ENCODE assay signal across 9 mouse cellular contexts in the genomic region with DNA sequence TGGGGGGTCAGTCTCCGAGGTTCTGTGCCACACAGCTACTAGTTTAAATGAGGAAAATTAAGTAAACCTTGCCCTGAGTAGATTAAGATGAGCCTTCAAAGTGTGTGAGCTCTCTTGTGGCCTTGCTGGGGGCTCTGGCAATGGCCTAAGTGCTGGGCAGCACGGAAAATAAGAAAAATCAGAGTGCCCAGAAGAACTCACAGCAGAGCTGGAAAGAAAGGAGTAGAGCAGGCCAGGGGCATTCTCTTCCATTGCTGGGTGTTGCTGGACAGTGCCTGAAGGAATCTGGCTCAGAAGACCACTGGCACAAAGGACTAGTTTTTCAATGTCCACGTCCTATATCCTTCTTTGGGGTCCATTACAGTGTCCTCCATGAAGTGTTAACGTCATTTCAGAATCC. TPM values are rescaled to one million over a fixed set of nuclear protein-coding genes. Genes with fewer than 3 reads are reported as not detected.
DNase-seq lines count a peak whose midpoint lies in the region; ATAC-seq and TF ChIP-seq lines count a peak whose summit lies in the region.
"Had no signal": no experiment of that assay in that cellular context is flagged by ENCODE, and none has a peak within 500 bp of the region (broad histone marks: within the 10 kb centered on the region; RNA-seq: fewer than 3 reads in every experiment).

No protein-coding gene starts in this region.

- no peaks in the 10 kb centered on the region for H3K36me3 ChIP-seq in kidney, postnatal 0 days (ENCODE audit: insufficient read depth, low read length)
- H3K36me3 ChIP-seq in embryonic facial prominence, embryonic 12.5 days = no peaks in the 10 kb centered on the region
- H3K36me3 ChIP-seq in hindbrain, postnatal 0 days (ENCODE audit: insufficient read depth, low read length) = no peaks in the 10 kb centered on the region
- no peaks in the 10 kb centered on the region for H3K36me3 ChIP-seq in midbrain, embryonic 16.5 days (ENCODE audit: control insufficient read depth, insufficient read depth, low read length)

- H3K4me3 ChIP-seq in kidney, postnatal 0 days (replicated peaks; ENCODE audit: low read depth, low read length) = peak overlapping the region; percentile 16; the same call in 1 of the 2 replicates
- peak overlapping the region; percentile 34 for H3K4me3 ChIP-seq in embryonic facial prominence, embryonic 12.5 days
- peak overlapping the region; percentile 38 for H3K4me3 ChIP-seq in hindbrain, postnatal 0 days (ENCODE audit: low read length)
- H3K4me3 ChIP-seq in midbrain, embryonic 16.5 days (ENCODE audit: low read depth, low read length) = peak overlapping the region; percentile 48

- peak overlapping the region; percentile 79 for H3K27ac ChIP-seq in kidney, postnatal 0 days
- peak overlapping the region; percentile 97 for H3K27ac ChIP-seq in embryonic facial prominence, embryonic 12.5 days
- H3K27ac ChIP-seq in hindbrain, postnatal 0 days = peak overlapping the region; percentile 91
- peak overlapping the region; percentile 84 for H3K27ac ChIP-seq in midbrain, embryonic 16.5 days (ENCODE audit: low read length)

- peak; percentile 10; the same call in 1 of the 2 replicates for ATAC-seq in kidney, postnatal 0 days (replicated peaks; ENCODE audit: low FRiP score, low read depth)
- peak; percentile 38; the same call in 1 of the 2 replicates for ATAC-seq in embryonic facial prominence, embryonic 12.5 days (ENCODE audit: insufficient number of reproducible peaks, insufficient read depth, low FRiP score, low TSS enrichment)
- ATAC-seq in hindbrain, postnatal 0 days = peak; percentile 71
- ATAC-seq in midbrain, embryonic 16.5 days = peak; percentile 69; the same call in 1 of the 2 replicates

- TF ChIP-seq CTCF in kidney, postnatal 0 days (IDR thresholded peaks at IDR 0.05; ENCODE audit: low read depth) = no peak
- no peak for TF ChIP-seq CTCF in hindbrain, postnatal 0 days (IDR thresholded peaks at IDR 0.05; ENCODE audit: low read depth)

- 22% methylated on average over 4 of the region's 4 CpGs for WGBS in kidney, postnatal 0 days
- 8% methylated on average over 4 of the region's 4 CpGs for WGBS in embryonic facial prominence, embryonic 12.5 days
- 9% methylated on average over 4 of the region's 4 CpGs for WGBS in hindbrain, postnatal 0 days
- WGBS in midbrain, embryonic 16.5 days = 13% methylated on average over 4 of the region's 4 CpGs

- DNase-seq in kidney, postnatal 0 days (ENCODE audit: low spot score) = no peak
- DNase-seq in kidney, postnatal 25 days = no peak
- DNase-seq in hindbrain, postnatal 0 days (ENCODE audit: low spot score) = no peak
- DNase-seq in urinary bladder, postnatal 10 days (ENCODE audit: low spot score) = no peak
- no peak for DNase-seq in layer of hippocampus, postnatal 10 days (ENCODE audit: low spot score in 2 of 2)
- DNase-seq in adrenal gland, adult 2 months = no peak

- peak overlapping the region; percentile 28 for H3K9ac ChIP-seq in kidney, postnatal 0 days (ENCODE audit: low read depth, low read length)
- H3K9ac ChIP-seq in embryonic facial prominence, embryonic 12.5 days = peak overlapping the region; percentile 65
- H3K9ac ChIP-seq in hindbrain, postnatal 0 days (replicated peaks; ENCODE audit: low read length) = peak overlapping the region; percentile 59
- H3K9ac ChIP-seq in midbrain, embryonic 16.5 days (ENCODE audit: low read depth, low read length) = peak overlapping the region; percentile 76

- H3K27me3 ChIP-seq in kidney, postnatal 0 days (ENCODE audit: insufficient read depth, low read length) = no peaks in the 10 kb centered on the region
- H3K27me3 ChIP-seq in embryonic facial prominence, embryonic 12.5 days = no peaks in the 10 kb centered on the region
- H3K27me3 ChIP-seq in hindbrain, postnatal 0 days (ENCODE audit: insufficient read depth, low read length) = no peaks in the 10 kb centered on the region
- no peaks in the 10 kb centered on the region for H3K27me3 ChIP-seq in midbrain, embryonic 16.5 days (ENCODE audit: control insufficient read depth, insufficient read depth, low read depth, low read length)
- H3K27me3 ChIP-seq: Patski had no signal

- H3K4me1 ChIP-seq in kidney, postnatal 0 days (replicated peaks; ENCODE audit: insufficient read depth, low read length) = 0 out of 2 replicates have a peak, but pooled peaks cover 4% of the 10 kb centered on the region
- peaks cover 16% of the 10 kb centered on the region for H3K4me1 ChIP-seq in embryonic facial prominence, embryonic 12.5 days
- H3K4me1 ChIP-seq in hindbrain, postnatal 0 days (ENCODE audit: insufficient read depth, low read length) = peaks cover 6% of the 10 kb centered on the region
- peaks cover 14% of the 10 kb centered on the region; the same call in 1 of the 2 replicates for H3K4me1 ChIP-seq in midbrain, embryonic 16.5 days (ENCODE audit: control insufficient read depth, insufficient read depth, low read length)

- peak overlapping the region; percentile 48 for H3K4me2 ChIP-seq in kidney, postnatal 0 days (ENCODE audit: low read length)
- peak overlapping the region; percentile 53 for H3K4me2 ChIP-seq in embryonic facial prominence, embryonic 12.5 days (replicated peaks)
- H3K4me2 ChIP-seq in hindbrain, postnatal 0 days (ENCODE audit: low read depth, low read length) = peak overlapping the region; percentile 61
- H3K4me2 ChIP-seq in midbrain, embryonic 16.5 days (ENCODE audit: low read length) = peak overlapping the region; percentile 70

- no peaks in the 10 kb centered on the region for H3K9me3 ChIP-seq in kidney, postnatal 0 days (replicated peaks; ENCODE audit: low read length)
- H3K9me3 ChIP-seq in embryonic facial prominence, embryonic 12.5 days = no peaks in the 10 kb centered on the region
- no peaks in the 10 kb centered on the region for H3K9me3 ChIP-seq in hindbrain, postnatal 0 days (ENCODE audit: low read length)
- H3K9me3 ChIP-seq in midbrain, embryonic 16.5 days (replicated peaks; ENCODE audit: control insufficient read depth, low read length, poor library complexity, severe bottlenecking) = no peaks in the 10 kb centered on the region

RNA-seq across cellular contexts. Expression of a gene that starts 32.9 kb away (rescaled TPM):
- polyA plus RNA-seq in kidney, postnatal 0 days (2015; fragmentation: Nextera tagmentation; extraction: Ambion mirVana) = 22.2 and 23.9 TPM in 2 replicates
- polyA plus RNA-seq in embryonic facial prominence, embryonic 12.5 days (2016; fragmentation: Nextera tagmentation; extraction: Ambion mirVana) = 24.7 and 26.7 TPM in 2 replicates
- 66.3 and 67.8 TPM in 2 replicates for total RNA-seq in hindbrain, postnatal 0 days (2014; rRNA removed)
- polyA plus RNA-seq in hindbrain, postnatal 0 days (2015; fragmentation: Nextera tagmentation; extraction: Ambion mirVana) = 60.6 and 65.6 TPM in 2 replicates
- 148 and 217 TPM in 2 replicates for polyA plus RNA-seq in midbrain, embryonic 16.5 days (2015; fragmentation: Nextera tagmentation; extraction: Ambion mirVana)
- 10 to 100 TPM; 33.7 to 37.8 TPM for total RNA-seq in layer of hippocampus, postnatal 10 days (2021)
- total RNA-seq in adrenal gland, adult 2 months (2021) = 1 to 10 TPM in 1 of 2 experiments, under 1 TPM in 1; 0.86 to 3.1 TPM
- polyA plus RNA-seq in adrenal gland, adult 2 months (2012; rRNA removed) = 1.3 and 2.3 TPM in 2 replicates

Comparison
In these comparisons a context has a peak if more than half of its experiments do, and no peak if none do; other contexts are left out.
1. ATAC-seq: peak in every context shown above with its lines; median percentile 71 in hindbrain, postnatal 0 days; 69 in midbrain, embryonic 16.5 days; 38 in embryonic facial prominence, embryonic 12.5 days; 10 in kidney, postnatal 0 days.